Mouse (Mus musculus) MEL (cell line): ENCODE data around the gene Tnfrsf21. TPM values are rescaled to one million over a fixed set of nuclear protein-coding genes. Genes with fewer than 3 reads are reported as not detected.

Source experiments
- DNase-seq: peaks from one replicate; pipeline ENCODE4 v3.0.0; 2011; ENCODE audit warnings: low read depth, low spot score
- H3K27ac ChIP-seq: 2 replicates; pipeline ENCODE4 v1.5.1; 2012; ENCODE audit warnings: low read depth, mild to moderate bottlenecking, control low read depth, low read length, moderate library complexity; ENCODE audit not compliant: control insufficient read depth
- H3K27me3 ChIP-seq, 2 experiments: fragments of 150-350 bp in 1 of 2; sonication (generic) in 1 of 2; 2 replicates each; pipeline ENCODE4 v1.6.1; 2012; ENCODE audit warnings: low read length in 2 of 2, mild to moderate bottlenecking in 2 of 2, improper control_type of control experiment in 1 of 2, moderate library complexity in 1 of 2; ENCODE audit not compliant: insufficient read depth in 2 of 2, control insufficient read depth in 1 of 2
- H3K36me3 ChIP-seq, 2 experiments: 2 replicates each; pipeline ENCODE4 v1.6.1; 2012 to 2014; ENCODE audit warnings: low read length in 2 of 2, improper control_type of control experiment in 1 of 2, inconsistent platforms in 1 of 2, mild to moderate bottlenecking in 1 of 2; ENCODE audit not compliant: insufficient read depth in 2 of 2, control insufficient read depth in 1 of 2
- H3K4me1 ChIP-seq, 2 experiments: fragments of 150-350 bp in 1 of 2; sonication (generic) in 1 of 2; 2 replicates each; pipeline ENCODE4 v1.6.1; 2012; ENCODE audit warnings: low read length in 2 of 2, improper control_type of control experiment in 1 of 2, mild to moderate bottlenecking in 1 of 2; ENCODE audit not compliant: insufficient read depth in 2 of 2, control insufficient read depth in 1 of 2
- H3K4me3 ChIP-seq, 2 experiments: fragments of 150-350 bp in 1 of 2; sonication (generic) in 1 of 2; 2 replicates each; pipeline ENCODE4 v1.5.1; 2012; ENCODE audit warnings: low read depth in 2 of 2, low read length in 2 of 2, mild to moderate bottlenecking in 2 of 2, moderate library complexity in 2 of 2, control low read depth in 1 of 2, improper control_type of control experiment in 1 of 2; ENCODE audit not compliant: control insufficient read depth in 1 of 2, insufficient read depth in 1 of 2
- H3K79me2 ChIP-seq: 2 replicates; pipeline ENCODE4 v1.6.1; 2012; ENCODE audit warnings: mild to moderate bottlenecking, low read length, moderate library complexity; ENCODE audit not compliant: control insufficient read depth, poor library complexity, insufficient read depth
- H3K9ac ChIP-seq: 2 replicates; pipeline ENCODE4 v1.6.1; 2012; ENCODE audit warnings: low read depth, mild to moderate bottlenecking, control low read depth, low read length, moderate library complexity; ENCODE audit not compliant: control insufficient read depth, poor library complexity, severe bottlenecking
- H3K9me3 ChIP-seq: fragments of 150-350 bp; sonication (generic); replicated peaks from 2 replicates; pipeline ENCODE4 v1.6.1; 2012; ENCODE audit warnings: mild to moderate bottlenecking, low read length, improper control_type of control experiment, moderate library complexity; ENCODE audit not compliant: insufficient read depth
- CHD1 ChIP-seq: IDR thresholded peaks from 2 replicates; pipeline ENCODE4 v1.6.1; 2012; ENCODE audit warnings: low read depth, mild to moderate bottlenecking, inconsistent platforms, low read length, improper control_type of control experiment
- ELF1 ChIP-seq: IDR thresholded peaks from 2 replicates; pipeline ENCODE4 v1.6.1; 2014; ENCODE audit warnings: low read depth, mild to moderate bottlenecking, inconsistent platforms, low read length, improper control_type of control experiment, moderate library complexity
- EP300 ChIP-seq, 2 experiments: IDR thresholded peaks; 2 replicates each; pipeline ENCODE4 v1.6.1; 2011; ENCODE audit warnings: improper control_type of control experiment in 2 of 2, low read length in 2 of 2, low read depth in 1 of 2, mild to moderate bottlenecking in 1 of 2
- GATA1 ChIP-seq: IDR thresholded peaks from 2 replicates; pipeline ENCODE4 v1.6.1; 2011; ENCODE audit warnings: low read depth, low read length, improper control_type of control experiment
- MAZ ChIP-seq: IDR thresholded peaks from 2 replicates; pipeline ENCODE4 v1.6.1; 2012; ENCODE audit warnings: low read depth, mild to moderate bottlenecking, inconsistent platforms, low read length, improper control_type of control experiment
- MYC ChIP-seq: IDR thresholded peaks from 2 replicates; pipeline ENCODE4 v1.6.1; 2011; ENCODE audit warnings: low read depth, mild to moderate bottlenecking, low read length, improper control_type of control experiment, moderate library complexity
- NELFE ChIP-seq: IDR thresholded peaks from 2 replicates; pipeline ENCODE4 v1.6.1; 2011; ENCODE audit warnings: low read depth, low read length, improper control_type of control experiment
- POLR2A ChIP-seq, 2 experiments: IDR thresholded peaks; 2 replicates each; pipeline ENCODE4 v1.6.1; 2011 to 2012; ENCODE audit warnings: low read length in 2 of 2, mild to moderate bottlenecking in 2 of 2, control low read depth in 1 of 2, improper control_type of control experiment in 1 of 2, low read depth in 1 of 2, moderate library complexity in 1 of 2; ENCODE audit not compliant: control insufficient read depth in 1 of 2, insufficient read depth in 1 of 2, poor library complexity in 1 of 2
- POLR2AphosphoS5 ChIP-seq: IDR thresholded peaks from 2 replicates; pipeline ENCODE4 v1.6.1; 2012; ENCODE audit warnings: low read depth, borderline replicate concordance, mild to moderate bottlenecking, inconsistent platforms, low read length, moderate library complexity, mixed read lengths
- UBTF ChIP-seq: IDR thresholded peaks from 2 replicates; pipeline ENCODE4 v1.6.1; 2012; ENCODE audit warnings: low read depth, mild to moderate bottlenecking, inconsistent platforms, low read length, improper control_type of control experiment, moderate library complexity, borderline replicate concordance; ENCODE audit not compliant: insufficient read depth
- USF1 ChIP-seq: IDR thresholded peaks from 2 replicates; pipeline ENCODE4 v1.6.1; 2014; ENCODE audit warnings: low read depth, mild to moderate bottlenecking, inconsistent platforms, low read length, improper control_type of control experiment, moderate library complexity
- polyA plus RNA-seq, 2 experiments: library from polyadenylated mRNA; stranded (reverse) in 1 of 2; unstranded in 1 of 2; fragments of >175 nt in 1 of 2; fragments of >200 nt in 1 of 2; gene quantifications; 2 replicates each; pipeline versions ENCODE4 v1.2.1 to v1.2.4; 2012; ENCODE audit warnings: low replicate concordance in 2 of 2, low read depth in 1 of 2; ENCODE audit not compliant: insufficient read length in 2 of 2, insufficient read depth in 1 of 2, missing spikeins in 1 of 2
- total RNA-seq: library from RNA; depleted of rRNA; stranded (reverse); fragments of 300-350 nt; gene quantifications from 2 replicates; pipeline ENCODE4 v1.2.3, GENCODE M21; 2012; rRNA removed

Tnfrsf21 gene
- total RNA-seq (not detected in 2 replicates), polyA plus RNA-seq (not detected)

DNA sequence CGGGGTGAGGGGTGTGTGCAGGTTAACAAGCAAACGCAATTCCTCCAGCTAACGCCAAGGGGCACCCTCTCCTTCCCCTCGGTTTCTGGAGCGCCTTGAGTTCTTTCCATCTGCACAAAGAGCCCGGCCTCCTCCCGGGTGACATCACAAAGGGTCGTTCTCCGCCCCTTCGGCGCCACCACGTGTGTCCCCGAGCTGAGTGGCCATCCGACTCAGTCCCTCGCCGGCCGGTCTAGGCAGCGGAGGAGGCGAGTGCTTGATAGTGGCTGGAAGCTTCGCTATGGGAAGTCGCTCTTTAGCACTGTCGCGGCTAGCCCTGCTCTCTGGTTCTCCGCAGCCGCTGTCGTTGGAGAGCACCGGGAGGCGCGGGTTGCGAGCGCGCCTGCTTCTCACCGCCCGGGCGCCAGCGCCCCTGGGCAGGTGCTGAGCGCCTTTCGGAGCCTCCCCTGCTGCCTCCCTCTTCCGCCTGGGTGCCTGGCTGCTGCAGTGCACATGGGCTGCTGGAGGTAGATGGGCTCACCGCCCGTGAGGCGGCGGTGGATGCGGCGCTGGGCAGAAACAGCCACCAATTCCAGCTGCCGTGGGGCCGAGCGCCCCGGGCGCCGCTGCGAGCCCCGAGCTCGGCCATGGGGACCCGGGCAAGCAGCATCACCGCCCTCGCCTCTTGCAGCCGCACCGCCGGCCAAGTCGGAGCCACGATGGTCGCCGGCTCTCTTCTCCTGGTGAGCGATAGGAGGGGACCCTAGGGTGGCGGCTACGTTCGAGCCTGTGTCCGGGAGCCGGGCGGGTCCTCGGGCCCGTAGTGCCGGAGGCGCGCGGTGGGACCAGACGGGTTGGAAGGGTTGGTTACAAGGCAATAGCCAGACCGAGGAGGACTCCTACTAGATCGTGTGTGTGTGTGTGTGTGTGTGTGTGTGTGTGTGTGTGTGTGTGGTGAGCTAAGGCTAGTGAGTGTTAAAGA is at the start of gene Tnfrsf21:
Gene Tnfrsf21, plus strand, starts transcription at position 185 of the 961 bp plus-strand sequence.
- Histone ChIP-seq H3K79me2 (no peaks in the 10 kb centered on the region), H3K4me1 (no peaks in the 10 kb centered on the region), H3K27me3 (no peaks in the 10 kb centered on the region), H3K36me3 (no peaks in the 10 kb centered on the region), H3K9ac (no peak within 1 kb of the TSS), H3K4me3 (no peak within 1 kb of the TSS), H3K9me3 (no peaks in the 10 kb centered on the region), H3K27ac (no peak within 1 kb of the TSS)
- no peak for TF ChIP-seq NELFE
- TF ChIP-seq CHD1 = no peak
- TF ChIP-seq POLR2A (IDR thresholded peaks at IDR 0.05; ENCODE audit: control insufficient read depth in 1 of 2, insufficient read depth in 1 of 2, low read depth in 1 of 2, low read length in 2 of 2, poor library complexity in 1 of 2) = no peak
- no peak for DNase-seq

DNA sequence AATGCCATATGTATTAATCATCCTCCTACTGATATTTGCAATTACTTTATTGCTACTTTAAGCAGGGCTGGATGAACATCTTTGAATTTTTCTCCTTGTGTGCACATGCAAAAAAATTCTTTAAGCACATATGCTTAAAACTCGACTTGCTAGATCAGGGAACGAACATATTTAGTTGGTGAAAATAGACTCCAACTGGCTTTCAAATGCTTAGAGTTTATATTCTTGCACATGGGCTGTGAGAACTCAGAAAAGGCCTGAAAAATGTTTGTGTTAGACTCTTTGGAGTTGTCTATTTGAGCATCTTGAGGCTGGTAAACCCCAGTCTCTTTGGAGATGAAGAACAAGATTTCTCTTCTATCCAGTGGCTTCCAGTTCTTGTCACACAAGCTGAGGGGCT is 48.2 kb upstream of the Tnfrsf21 start:
- H3K4me1 ChIP-seq = no peaks in the 10 kb centered on the region
- H3K36me3 ChIP-seq = no peaks in the 10 kb centered on the region
- H3K27me3 ChIP-seq = no peaks in the 10 kb centered on the region
- no peak for TF ChIP-seq POLR2AphosphoS5
- no peak for TF ChIP-seq MYC
- TF ChIP-seq EP300 (IDR thresholded peaks at IDR 0.05; ENCODE audit: low read depth in 1 of 2, low read length in 2 of 2) = no peak
- TF ChIP-seq, all 39 proteins: peak for 0
- Histone ChIP-seq H3K9ac (no peak overlapping the region), H3K4me3 (no peak overlapping the region), H3K79me2 (no peaks in the 10 kb centered on the region), H3K9me3 (no peaks in the 10 kb centered on the region), H3K27ac (no peak overlapping the region)
- no peak for DNase-seq

DNA sequence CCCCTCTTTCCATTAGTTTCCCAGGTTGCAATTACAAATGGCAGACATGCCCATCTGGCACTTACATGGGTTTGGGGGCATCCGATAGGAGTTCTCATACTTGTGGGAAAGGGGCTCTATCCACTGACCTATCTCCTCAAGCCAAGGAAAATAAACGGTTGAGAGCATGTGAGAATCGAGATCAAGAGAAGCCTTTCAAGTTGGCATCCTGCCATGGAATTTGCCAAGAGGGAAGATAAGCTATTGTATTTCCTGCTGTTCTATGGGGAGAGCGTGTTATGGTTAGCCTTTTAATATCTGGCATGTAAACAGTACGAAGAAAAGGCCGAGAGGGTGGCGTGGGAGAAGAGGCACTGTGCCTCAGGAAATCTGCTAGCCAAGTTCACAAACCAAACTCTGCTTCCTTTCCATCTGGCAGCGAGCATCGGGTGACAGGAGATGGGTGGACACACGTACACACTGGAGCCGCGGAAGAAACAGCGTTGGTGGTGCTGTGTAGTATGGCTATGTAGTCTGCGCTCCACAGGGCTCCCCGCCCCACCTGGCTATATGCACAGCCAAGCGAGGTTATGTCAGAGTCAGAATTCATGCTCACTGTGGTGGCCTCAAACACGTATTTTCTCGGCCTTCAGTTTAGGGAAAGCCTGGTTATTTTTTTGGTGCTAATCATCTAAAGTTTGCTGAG is 40.9 kb upstream of the Tnfrsf21 start:
- H3K4me3 ChIP-seq = no peak overlapping the region
- no peaks in the 10 kb centered on the region for H3K36me3 ChIP-seq
- H3K9ac ChIP-seq = no peak overlapping the region
- no peaks in the 10 kb centered on the region for H3K9me3 ChIP-seq
- TF ChIP-seq GATA1 (no peak), POLR2AphosphoS5 (no peak), UBTF (no peak), MAZ (no peak), ELF1 (no peak), USF1 (no peak)
- TF ChIP-seq, all 39 proteins: peak for 0
- no peak for DNase-seq
- Histone ChIP-seq H3K27me3 (no peaks in the 10 kb centered on the region), H3K4me1 (no peaks in the 10 kb centered on the region), H3K79me2 (no peaks in the 10 kb centered on the region), H3K27ac (no peak overlapping the region)
